Mouse (Mus musculus) layer of hippocampus, adult 9-11 months (tissue): ENCODE measurements around the gene Igflr1.
A peak's percentile ranks its signal among the peaks of the same experiment; 100 is the strongest.

Experiments
- DNase-seq: peaks from one replicate; pipeline ENCODE4 v3.0.0; 2022

Igflr1 gene

DNA sequence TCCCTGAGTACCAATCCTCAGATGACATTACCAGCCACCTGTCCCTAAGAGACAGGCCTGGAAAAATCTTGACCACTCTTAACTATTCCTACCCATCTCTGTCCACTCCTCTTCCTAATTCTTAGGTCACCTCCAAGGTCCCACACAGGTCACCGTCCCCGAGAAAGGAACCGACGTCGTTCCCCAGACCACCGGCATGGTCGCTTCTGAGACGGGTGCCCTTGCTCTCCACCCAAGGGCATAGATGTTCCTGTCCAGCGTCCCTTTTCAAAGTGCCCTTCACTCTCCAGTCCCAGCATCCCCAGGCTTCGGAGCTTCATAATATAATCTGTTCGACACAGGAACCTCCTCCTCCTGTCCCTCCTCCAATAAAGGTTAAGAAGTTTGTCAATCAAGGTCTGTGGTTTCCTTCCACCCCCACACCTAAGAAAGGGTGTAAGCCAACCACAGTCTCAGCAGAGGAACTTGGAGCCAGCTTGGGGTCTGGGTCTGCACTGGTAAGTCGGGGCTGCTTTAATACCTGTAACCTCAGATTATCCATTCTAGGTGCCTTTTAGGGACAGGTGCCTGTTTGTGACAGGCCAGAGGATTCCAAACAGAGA lies at the start of gene Igflr1:
Gene Igflr1, plus strand, starts transcription at position 458 of the 602 bp plus-strand sequence.
- DNase-seq = no peak

DNA sequence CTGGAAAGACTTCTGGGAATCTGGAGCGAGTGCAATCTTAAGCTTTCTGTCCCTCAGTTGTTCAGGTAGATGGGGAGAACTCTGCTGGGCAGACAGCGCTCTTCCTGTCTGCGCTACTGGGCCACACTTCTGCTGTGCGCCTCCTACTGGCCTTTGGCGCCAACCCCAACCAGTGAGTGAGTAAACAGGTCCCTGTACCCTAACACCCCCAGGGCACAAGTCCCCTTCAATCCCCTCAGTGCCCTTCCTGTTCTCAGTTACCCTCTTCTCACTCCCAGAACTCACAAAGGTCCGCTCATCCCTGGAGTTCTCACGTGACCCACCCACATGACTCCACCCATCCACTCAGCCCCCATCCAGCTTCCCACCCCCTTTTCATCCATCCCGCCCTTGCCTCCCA lies 46.9 kb upstream of the Igflr1 start:
- DNase-seq = no peak

DNA sequence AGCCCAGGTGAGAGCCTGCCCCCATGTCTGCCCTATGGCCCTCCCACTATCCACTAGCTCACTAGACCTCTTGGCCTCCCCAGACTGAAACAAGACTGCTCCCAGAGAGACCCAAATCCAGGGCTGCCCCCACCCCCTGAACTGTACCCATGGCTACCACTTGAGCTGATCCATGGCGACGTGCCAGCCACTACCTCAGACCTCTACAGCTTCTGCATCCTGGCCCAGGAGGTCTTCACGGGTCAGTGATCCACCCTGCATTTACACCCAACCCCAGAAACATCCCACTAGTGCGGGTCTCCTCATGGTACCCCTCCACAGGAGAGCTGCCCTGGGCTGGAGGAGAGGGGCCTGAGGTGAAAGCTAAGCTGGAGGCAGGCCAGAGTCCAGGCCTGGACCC lies 44.8 kb upstream of the Igflr1 start:
- no peak for DNase-seq

DNA sequence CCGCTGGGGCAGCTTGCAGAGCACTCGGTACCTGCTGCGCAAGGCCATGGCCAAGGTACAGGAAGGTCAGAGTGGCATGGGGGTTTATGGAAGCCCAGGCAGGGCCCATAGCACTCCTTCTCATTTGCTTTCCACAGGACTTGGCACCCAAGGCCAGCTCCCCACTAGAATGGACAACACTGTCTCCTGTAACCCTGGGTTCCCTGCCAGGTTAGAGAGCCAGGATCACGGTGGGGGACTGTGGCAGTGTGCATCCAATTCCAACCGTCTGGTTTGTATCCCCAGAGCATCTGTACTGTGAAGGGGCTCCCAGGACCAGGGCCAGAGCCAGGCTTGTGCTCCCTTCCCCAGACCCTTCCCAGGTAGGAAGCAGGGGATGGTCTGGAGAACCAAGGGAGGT lies 44.4 kb upstream of the Igflr1 start:
- DNase-seq = no peak

DNA sequence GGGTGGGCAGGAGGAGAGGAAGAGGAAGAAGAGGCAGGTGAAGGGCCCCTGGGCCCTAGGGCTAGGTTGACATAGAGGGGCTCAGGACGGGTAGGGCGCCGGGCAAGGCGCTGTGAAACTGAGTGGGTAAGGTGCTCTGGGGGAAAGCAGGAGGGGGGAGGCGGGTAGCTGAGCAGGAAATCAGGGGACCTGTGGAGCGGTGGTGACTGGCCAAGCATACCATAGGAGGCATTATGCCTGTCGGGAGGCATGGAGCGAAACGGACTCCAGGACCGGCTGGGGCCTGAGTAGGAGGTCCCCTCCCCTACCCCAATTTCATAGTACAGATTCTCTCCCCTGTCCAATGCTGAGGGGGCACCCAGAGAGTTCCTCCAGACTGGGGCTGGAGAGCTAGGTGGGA lies 42.4 kb upstream of the Igflr1 start:
- no peak for DNase-seq

DNA sequence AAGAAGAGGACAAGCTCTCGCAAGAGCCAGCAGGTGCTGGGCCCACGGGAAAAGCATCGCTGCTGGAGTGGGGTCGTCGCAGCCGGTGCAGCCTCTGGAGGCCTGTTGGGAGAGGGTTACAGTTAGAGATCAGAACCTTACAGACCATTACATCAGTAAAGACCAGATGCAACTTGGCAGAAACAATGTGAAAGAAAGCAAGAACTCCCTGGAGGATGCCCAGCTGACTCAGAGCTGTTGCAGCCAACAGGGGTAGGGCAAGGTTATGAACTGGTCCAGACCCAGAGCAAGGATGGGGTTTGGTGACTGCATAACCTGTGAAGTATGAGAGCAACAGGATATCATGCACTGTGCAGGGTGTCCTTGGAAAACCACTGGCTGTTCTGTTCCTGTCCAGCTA lies 40.7 kb upstream of the Igflr1 start:
- no peak for DNase-seq

DNA sequence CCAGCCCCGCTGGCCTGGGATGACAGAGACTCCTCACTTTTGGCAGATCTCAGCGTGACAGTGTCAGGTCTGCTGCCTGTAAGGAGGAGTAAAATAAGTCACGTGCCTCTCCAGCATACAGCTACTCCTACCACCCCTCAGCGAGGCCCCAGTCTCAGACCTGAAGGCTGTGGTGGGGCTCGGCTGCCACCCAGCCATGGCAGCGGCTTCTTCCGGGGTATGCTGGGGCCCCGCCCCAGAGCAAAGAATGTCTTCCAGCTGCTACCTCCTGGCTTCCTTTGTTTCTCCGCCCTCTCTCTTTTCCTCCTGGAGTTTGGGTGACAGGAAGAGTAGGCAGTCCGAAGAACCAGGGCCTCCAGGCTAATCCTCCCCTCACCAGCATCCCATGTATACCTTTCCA lies 39.3 kb upstream of the Igflr1 start:
- DNase-seq = no peak

DNA sequence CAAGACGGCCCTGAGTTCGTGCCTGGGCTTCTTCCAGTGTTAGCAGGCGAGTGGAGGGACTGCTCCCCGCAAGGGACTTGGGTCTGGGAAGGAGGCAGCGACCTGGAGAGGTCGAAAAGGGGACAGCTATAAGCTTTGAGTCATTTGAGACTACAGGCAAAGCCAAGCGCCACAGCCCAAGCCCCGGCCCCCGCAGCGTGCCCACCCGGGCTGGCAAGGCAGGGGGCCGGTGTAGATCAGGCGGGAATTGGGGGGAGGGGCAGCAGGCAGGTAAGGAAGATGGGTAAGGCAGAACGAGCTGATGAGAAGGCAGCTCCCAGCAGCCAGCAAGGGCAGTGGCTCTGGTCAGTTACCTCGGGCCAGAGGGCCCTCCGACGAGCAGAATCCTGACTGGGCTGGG lies 38.8 kb upstream of the Igflr1 start:
- DNase-seq = no peak

DNA sequence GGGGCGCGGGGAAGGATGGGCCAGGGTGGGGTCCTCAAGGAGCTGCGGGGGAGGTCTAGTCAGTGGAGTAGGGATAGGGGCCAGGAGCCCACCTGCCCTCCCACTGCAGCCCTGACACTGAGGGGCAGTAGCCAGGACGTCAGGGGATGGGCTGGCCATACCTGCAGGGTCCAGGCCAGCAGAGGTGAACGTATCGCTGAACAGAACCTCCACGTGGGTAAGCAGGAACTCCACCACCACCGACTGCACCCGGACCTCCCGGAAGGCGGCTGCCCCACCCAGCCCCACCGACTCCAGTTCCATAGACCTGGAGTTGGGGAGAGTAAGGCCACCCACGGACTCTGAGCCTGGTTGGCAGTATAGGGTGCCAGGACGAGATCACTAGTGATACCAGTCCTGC lies 38.2 kb upstream of the Igflr1 start:
- no peak for DNase-seq

DNA sequence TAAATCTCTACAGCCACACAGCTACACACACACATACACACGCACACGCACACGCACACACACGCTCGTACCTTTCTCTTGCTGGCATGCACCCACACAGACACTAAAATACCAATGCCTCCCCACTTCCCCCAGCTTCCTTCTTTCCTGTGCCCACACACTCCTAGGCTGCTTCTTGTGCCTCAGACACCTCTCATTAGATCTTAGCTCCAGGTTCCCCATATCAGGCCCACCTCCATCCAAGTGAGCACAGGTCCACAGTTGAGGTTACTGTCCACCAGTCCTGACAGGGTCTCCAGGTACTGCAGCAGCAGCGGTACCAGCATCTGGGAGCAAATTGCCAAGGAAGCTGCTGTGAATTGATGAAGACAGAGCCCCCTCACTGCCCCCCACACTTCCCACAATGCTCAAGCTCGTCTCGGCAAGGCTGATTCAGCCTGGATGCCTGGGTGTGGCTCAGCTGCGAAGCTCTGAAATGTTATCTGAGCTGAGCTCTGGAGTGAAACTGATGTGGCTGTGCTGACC lies 33.9 kb upstream of the Igflr1 start:
- peak; percentile 57 for DNase-seq

DNA sequence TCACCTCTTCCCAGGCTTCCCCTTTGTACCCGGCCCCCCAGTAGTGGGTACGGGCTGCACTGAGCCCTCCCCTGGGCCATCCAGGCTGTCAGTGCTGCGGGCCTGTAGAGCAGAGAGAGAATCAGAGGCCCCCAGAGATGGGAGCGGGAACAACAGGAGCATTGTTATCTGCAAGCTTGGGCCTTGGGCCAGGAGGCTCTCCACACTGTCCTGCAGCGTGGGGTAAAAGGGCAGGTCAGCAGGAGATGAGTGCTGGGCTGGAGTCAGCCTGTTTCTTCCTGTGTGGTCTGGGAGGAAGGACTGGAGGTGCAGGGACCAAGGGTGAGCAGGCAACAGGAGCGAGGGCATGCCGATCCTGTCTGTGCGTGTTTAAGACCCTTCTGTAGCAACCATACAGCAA lies 32.3 kb upstream of the Igflr1 start:
- peak; percentile 57 for DNase-seq

DNA sequence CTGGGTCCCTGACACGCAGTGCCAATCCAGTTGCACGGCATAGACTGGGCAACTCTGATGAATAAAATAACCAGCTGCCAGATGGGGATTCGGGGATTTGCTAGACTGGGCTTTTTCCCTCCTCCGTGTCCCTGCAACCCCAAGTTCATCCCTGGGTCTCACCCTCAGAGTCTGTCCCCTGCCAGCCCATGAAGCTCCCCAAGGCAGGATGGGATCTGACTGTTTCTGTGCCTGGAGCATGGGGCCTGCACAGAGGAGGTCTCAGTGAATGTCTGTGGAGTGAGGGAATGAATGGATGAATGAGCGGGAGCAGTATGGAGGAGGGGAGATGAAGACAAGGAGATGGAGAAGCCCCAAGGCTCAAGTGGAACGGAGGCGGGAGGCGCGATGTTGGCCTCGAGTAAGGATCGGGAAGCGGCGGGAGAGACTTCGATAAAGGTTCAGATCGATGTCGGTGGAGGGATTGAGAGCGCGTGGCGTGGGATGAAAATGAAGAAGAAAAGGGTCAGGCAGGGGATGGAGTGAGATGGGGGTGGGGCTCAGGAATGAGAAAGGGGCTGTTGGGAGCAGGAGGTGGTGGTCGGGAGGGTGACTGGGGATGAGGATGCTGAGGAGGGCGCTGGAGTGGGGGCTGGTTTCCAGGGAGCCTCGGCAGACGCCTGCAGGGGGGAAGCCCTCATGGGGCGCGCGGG lies 31.1 kb upstream of the Igflr1 start:
- no peak for DNase-seq

DNA sequence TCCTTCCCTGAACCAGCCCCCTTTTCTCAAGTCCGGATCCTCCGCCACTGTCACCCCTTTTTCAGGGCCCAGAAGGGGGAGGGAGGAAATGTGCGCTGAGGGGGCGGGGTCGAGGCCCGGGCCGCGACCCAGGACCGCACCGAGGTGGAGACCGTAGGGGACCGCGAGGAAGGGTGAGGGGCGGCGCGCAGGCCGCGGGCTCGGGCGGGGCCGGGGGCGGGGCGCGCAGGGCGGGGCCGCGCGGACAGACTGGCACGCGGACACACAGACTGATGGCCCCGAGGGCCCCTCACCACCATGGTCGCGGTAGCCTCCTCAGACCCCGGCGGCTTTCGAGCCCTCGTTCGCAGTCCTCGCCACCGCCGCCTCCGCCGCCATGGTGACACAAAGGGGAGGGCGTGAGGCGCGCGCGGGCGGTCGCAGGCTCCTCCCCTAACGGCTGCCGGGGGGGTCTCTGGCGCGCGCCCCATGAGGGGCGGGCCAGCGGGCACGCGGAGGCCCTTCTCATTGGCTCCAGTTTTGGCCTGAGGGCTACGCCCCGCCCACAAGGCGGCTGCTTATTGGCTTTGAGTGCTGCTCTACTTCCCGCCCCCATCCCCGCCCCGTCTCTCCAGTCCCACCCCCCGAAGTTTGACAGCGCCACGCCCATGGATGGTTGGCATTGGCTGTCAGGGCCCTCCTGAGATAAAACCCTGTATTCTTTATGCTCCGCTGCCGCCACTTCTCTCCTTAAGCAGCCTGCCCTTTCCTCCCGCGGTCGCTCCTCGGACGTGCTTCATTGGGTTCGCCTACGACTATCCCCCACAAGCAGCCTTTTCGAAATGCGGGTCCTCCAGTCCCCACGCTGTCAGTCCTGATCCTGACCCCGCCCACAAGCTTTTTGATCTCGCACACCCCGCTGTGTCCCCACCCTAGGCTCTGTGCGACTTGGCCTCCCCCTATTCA lies 30.3 kb upstream of the Igflr1 start, which contains the start of gene Arhgap33:
Gene Arhgap33, minus strand, starts transcription at position 428 of the 945 bp plus-strand sequence.
- peak; percentile 98 for DNase-seq

DNA sequence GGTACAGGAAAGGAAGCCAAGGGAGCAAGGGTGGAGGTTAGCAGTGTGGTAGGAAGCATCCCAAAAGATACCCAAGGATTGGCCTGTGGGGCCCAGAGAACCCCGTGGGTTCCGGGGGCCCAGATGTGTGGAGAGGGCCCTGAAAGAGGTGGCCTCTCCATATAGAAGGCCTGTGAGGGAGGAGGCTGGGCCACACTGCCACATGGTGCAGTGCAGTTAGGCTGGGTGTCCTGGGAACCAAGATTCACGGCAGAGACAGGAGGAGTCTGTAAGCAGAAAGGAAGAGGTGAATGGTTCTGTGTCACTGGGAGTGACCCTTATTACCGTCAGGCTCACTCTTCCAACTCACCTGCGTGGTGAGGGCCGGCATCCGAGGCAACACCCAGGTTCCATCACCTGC lies 24.7 kb upstream of the Igflr1 start:
- no peak for DNase-seq

DNA sequence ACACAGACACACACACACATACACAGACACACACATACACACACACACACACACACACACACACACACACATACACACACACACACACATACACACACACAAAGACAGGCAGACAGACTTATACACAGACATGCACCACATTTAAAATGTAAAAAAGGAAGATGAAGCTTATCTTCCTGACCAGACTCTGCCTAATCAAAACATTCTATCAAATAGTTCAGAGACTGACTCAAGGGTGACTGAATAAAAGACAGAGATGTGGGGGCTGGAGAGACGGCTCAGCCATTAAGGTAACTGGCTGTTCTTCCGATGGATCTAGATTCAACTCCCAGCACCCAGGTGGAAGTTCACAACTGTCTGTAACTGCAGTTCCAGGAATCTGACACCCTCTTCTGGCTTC lies 20.9 kb upstream of the Igflr1 start:
- DNase-seq = no peak

DNA sequence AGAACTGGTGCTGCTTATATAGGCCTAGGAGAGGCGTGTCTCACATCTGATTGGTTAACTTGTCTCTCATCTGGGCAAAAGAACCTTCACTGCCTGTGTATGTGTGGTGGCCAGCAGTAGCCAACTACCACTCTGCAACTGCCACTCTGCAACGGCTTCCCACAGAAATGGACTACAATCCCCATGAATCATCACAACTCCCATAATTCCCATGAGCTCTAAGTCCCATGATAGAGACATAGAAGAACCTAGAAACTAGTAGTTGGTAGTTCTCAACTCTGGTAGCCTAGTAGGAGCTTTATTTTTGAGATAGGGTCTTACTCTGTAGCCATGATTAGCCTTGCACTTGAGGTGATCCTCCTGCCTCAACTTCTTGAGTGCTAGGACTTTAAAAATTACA lies 15.3 kb upstream of the Igflr1 start:
- no peak for DNase-seq

DNA sequence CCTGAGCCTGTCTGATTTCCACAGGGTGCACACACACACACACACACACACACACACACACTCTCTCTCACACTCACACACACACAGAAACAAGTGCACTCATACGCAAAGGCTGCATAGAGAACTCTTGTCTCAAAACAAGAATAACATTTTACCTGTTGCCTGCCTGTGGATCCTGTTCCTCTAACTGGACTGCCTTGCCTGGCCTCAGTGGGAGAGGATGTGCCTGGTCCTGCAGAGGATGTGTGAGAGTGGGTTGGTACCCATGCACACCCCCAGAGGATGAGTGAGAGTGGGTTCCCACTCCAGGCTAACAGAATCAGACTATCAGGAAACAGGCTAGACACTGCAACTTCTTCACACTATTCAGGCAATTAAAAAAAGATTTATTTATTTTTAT lies 14.6 kb upstream of the Igflr1 start:
- DNase-seq = no peak

DNA sequence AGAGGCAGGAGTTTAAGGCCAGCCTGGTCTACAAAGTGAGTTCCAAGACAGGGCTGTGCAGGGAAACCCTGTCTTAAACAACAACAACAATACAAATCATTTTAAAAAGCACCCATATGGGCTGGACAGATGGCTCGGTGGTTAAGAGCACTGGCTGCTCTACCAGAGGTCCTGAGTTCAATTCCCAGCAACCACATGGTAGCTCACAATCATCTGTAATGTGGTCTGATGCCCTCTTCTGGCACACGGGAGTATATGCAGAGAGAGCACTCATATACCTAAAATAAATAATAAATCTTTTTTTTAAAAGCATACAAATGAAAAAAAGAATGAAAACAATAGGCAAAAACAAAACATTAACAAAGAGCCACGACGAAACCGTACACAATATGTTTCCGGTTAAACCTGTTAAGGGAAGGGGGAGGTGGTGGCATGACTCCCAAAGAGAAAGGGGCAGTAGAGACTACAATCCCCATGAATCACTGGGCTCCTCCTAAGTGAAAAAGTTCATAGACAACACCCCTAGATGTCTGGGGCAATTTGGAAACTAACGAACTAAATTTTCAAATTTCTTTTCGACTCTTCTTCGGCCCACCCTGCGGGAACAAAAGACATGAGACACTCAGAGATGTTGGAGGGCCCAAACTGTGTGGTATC lies 13.7 kb upstream of the Igflr1 start:
- no peak for DNase-seq

DNA sequence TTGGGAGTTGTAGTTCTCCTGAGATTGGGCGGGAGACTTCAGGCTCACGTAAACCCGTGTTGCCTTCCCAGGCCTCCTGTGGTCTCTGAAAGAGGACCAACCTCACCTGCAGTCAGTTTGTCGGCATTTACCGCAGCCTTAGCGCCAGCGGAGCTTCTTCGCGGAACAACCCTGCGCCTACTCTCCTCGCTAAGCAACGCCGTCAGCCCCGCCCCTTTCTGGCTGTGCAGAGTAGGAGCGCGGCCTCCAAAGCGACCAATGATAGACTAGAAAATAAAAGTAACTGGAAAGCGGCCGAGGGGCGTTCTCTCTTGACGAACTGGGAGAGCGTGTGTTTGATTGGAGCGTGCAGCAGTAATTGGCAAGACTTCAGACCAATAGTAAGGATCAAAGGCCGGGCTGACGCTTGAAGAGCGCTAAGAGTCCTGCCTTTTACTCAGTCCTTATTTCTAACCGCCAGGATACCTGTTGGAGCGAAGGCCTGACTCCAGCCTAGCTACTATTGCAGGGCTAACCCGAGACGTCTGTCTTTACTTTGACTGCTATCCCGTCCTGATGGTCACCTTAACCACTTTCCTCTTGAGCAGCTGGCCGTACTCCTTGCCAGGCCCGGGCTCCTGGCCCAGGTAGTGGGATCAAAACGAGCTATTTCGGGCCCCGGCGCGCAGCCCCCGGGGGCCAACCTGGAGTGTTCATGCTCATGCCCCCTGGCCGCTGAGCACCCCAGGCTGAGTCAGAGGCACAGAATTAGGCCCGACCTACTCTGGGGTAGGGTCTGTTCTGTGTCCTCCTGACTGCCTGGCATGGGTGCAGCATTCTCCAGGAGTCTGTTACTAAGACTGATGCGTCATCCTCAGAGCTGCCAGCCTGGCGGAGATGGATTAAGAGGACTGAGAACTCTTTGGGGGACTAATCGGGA lies 12.9 kb upstream of the Igflr1 start, which contains the start of the genes Hspb6 and Proser3:
Gene Hspb6, plus strand, starts transcription at position 77 of the 919 bp plus-strand sequence.
Gene Proser3, minus strand, starts transcription at position 198 of the 919 bp plus-strand sequence.
- DNase-seq = peak; percentile 99

DNA sequence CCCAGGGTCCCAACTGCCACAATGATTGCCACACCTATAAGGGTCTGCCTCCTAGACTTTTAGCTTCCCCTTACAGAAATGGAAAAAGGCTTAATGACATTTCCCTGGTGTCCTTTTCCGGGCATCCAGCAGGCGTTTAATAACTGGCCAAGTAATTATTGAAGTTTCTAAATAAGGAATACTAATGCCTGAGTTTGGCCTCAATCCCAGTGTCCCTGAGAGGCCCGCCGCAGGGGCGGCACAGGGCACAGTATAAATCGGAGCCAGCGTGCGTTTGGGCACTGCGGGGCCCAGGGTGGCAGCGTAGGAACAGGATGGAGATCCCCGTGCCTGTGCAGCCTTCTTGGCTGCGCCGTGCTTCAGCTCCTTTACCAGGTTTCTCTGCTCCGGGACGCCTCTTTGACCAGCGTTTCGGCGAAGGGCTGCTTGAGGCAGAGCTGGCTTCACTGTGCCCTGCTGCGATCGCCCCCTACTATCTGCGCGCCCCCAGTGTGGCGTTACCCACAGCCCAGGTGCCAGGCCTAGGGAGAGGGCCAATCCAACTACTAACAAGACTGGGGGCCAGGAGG lies 12.1 kb upstream of the Igflr1 start:
- DNase-seq = no peak
